Mouse (Mus musculus) liver, adult 2 months (tissue): ENCODE data around the gene Egflam. TPM values are rescaled to one million over a fixed set of nuclear protein-coding genes. Genes with fewer than 3 reads are reported as not detected.
A peak's percentile ranks its signal among the peaks of the same experiment; 100 is the strongest.

Experiments
- DNase-seq: peaks from one replicate; pipeline ENCODE4 v3.0.0-alpha.2; 2011; ENCODE audit warnings: low read depth, low spot score; ENCODE audit errors: extremely low read depth
- H3K27ac ChIP-seq: fragments of 200-500 bp; replicated peaks from 2 replicates; pipeline ENCODE4 v1.5.1; 2012; ENCODE audit warnings: low read depth, mild to moderate bottlenecking, control low read depth, inconsistent platforms, low read length; ENCODE audit not compliant: insufficient read depth
- H3K27me3 ChIP-seq: fragments of 200-500 bp; 2 replicates; pipeline ENCODE4 v1.6.1; 2012; ENCODE audit warnings: mild to moderate bottlenecking, moderate library complexity, low read length, inconsistent platforms; ENCODE audit not compliant: control insufficient read depth, insufficient read depth
- H3K36me3 ChIP-seq: fragments of 200-500 bp; 2 replicates; pipeline ENCODE4 v1.6.1; 2012; ENCODE audit warnings: low read length, inconsistent platforms; ENCODE audit not compliant: control insufficient read depth, insufficient read depth
- H3K4me1 ChIP-seq: fragments of 200-500 bp; 2 replicates; pipeline ENCODE4 v1.6.1; 2011; ENCODE audit warnings: low read length; ENCODE audit not compliant: control insufficient read depth, insufficient read depth
- H3K4me3 ChIP-seq: fragments of 200-500 bp; 2 replicates; pipeline ENCODE4 v1.5.1; 2011; ENCODE audit warnings: low read depth, mild to moderate bottlenecking, control low read depth, low read length, moderate library complexity; ENCODE audit not compliant: insufficient read depth
- H3K79me2 ChIP-seq: fragments of 200-500 bp; 2 replicates; pipeline ENCODE4 v1.6.1; 2012; ENCODE audit warnings: inconsistent platforms, mild to moderate bottlenecking, low read length, moderate library complexity; ENCODE audit not compliant: control insufficient read depth, insufficient read depth
- H3K9ac ChIP-seq: fragments of 200-500 bp; 2 replicates; pipeline ENCODE4 v1.6.1; 2012; ENCODE audit warnings: low read depth, mild to moderate bottlenecking, control low read depth, inconsistent platforms, low read length
- CTCF ChIP-seq: fragments of 200-500 bp; IDR thresholded peaks from 2 replicates; pipeline ENCODE4 v1.5.1; 2011; ENCODE audit warnings: low read depth, low read length, control low read depth
- POLR2A ChIP-seq: fragments of 200-500 bp; IDR thresholded peaks from 2 replicates; pipeline ENCODE4 v1.6.1; 2011; ENCODE audit warnings: low read length, control low read depth; ENCODE audit not compliant: insufficient read depth; ENCODE audit errors: extremely low read depth
- WGBS: fragments of 180-500 bp; shearing (Covaris S2); methylation state at CpG from one replicate; pipeline ENCODE4 v1.1.7; 2018; 5-methylcytosine and 5-hydroxymethylcytosine counted together
- polyA plus RNA-seq: library from polyadenylated mRNA; depleted of rRNA; stranded (reverse); fragments of >200 nt; gene quantifications from 2 replicates; pipeline ENCODE4 v1.2.3, GENCODE M21; 2012
- total RNA-seq: library from RNA; depleted of rRNA; stranded (reverse); fragments of >200 nt; gene quantifications from 2 replicates; pipeline ENCODE4 v1.2.3, GENCODE M21; 2014

The Egflam gene
- total and polyA plus RNA-seq, 2 experiments: 0.23 to 0.28 TPM

DNA sequence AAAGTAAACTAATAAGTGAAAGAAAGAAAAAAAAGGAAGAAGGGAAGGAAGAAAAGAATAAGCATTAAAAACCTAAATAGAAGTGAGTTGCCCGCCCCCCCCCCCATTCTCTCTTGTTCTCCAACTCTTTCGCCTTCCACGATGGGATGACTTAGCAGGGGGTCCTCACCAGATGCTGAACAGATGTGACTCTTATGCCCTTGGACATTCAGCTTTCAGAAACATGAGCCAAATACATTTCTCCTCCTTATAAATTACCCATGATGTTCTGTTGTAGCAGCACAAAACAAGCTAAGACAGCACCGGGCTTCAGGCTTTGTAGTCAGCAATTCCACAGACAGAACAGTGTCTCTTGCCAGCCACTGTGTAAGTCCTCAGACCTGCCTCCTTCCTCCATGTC is 89.5 kb downstream of the Egflam start:
- H3K4me1 ChIP-seq: no peaks in the 10 kb centered on the region
- no peaks in the 10 kb centered on the region for H3K36me3 ChIP-seq
- H3K9ac ChIP-seq: no peak overlapping the region
- no peaks in the 10 kb centered on the region for H3K27me3 ChIP-seq
- H3K79me2 ChIP-seq: no peaks in the 10 kb centered on the region
- no peak overlapping the region for H3K4me3 ChIP-seq
- 89% methylated on average over 4 of the region's 4 CpGs for whole genome bisulfite sequencing
- H3K27ac ChIP-seq: no peak overlapping the region
- no peak for TF ChIP-seq CTCF
- TF ChIP-seq POLR2A: no peak
- no peak for DNase-seq

DNA sequence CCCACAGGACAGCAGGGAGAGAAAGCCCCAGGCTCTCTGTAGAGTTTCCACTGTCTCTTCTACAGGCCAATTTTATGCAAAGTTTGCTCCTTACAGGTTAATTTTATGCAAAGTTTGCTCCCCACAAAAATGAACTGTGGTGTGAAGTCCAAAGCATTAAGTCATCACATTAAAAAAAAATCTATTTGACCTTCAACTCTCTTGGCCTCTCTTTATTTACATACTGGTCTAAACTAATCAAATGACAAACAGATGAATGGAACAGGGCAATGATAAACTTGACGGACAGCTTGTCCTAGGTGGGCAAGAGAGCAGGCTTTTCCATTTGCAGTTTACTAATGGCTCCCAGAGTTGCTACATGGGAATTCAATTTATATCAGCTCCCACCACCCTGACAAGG is 98.3 kb downstream of the Egflam start:
- Histone ChIP-seq H3K9ac (no peak overlapping the region), H3K27ac (no peak overlapping the region), H3K36me3 (no peaks in the 10 kb centered on the region), H3K79me2 (no peaks in the 10 kb centered on the region), H3K4me3 (no peak overlapping the region), H3K4me1 (peaks cover 4% of the 10 kb centered on the region; the same call in 1 of the 2 replicates), H3K27me3 (no peaks in the 10 kb centered on the region)
- TF ChIP-seq CTCF (no peak), POLR2A (no peak)
- 20% methylated on average over 1 of the region's 1 CpGs for WGBS
- DNase-seq: peak; percentile 71

DNA sequence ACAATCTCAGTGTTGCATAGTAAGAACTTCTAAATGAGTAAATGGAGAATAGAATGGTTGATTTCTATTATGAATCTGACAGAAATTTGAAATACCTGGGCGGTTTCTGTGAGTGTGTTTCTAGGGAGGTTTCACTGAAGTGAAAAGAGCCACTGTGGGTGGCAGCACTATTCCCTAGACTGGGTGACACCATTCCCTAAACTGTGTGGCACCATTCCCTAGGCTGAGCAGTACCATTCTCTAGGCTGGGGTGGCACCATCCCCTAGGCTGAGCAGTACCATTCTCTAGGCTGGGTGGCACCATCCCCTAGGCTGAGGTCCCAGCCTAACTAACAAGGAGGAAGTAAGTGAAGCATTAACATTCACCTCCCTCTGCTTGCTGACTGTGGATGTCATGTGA is 103.0 kb downstream of the Egflam start:
- Histone ChIP-seq H3K4me1 (peaks cover 3% of the 10 kb centered on the region; the same call in 1 of the 2 replicates), H3K9ac (no peak overlapping the region), H3K79me2 (no peaks in the 10 kb centered on the region), H3K27me3 (no peaks in the 10 kb centered on the region), H3K4me3 (no peak overlapping the region), H3K27ac (no peak overlapping the region), H3K36me3 (no peaks in the 10 kb centered on the region)
- no peak for DNase-seq
- TF ChIP-seq CTCF: no peak
- TF ChIP-seq POLR2A: no peak
- WGBS: 92% methylated on average over 1 of the region's 1 CpGs

DNA sequence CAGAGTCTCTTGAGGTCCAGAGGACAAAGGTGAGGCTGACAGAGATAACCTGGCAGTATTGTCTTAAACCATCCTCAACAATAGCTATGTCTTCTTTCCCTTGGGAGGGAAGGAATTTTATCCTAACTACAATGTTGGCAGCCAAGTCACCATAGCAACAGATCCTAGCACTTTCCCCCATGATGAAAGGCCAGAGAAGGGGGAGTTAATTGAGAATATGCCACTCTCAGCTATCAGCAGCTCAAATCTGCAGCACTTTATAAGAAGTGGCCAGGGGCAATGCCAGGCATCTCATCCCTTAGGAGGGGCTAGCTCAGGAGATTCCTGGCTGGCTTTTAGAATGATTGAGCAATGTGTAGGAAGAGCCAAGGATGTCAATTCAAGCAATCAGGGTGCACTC is 105.3 kb downstream of the Egflam start:
- TF ChIP-seq CTCF (no peak), POLR2A (no peak)
- Histone ChIP-seq H3K27ac (no peak overlapping the region), H3K4me1 (no peaks in the 10 kb centered on the region), H3K36me3 (no peaks in the 10 kb centered on the region), H3K9ac (no peak overlapping the region), H3K27me3 (no peaks in the 10 kb centered on the region), H3K79me2 (no peaks in the 10 kb centered on the region), H3K4me3 (no peak overlapping the region)
- no peak for DNase-seq

DNA sequence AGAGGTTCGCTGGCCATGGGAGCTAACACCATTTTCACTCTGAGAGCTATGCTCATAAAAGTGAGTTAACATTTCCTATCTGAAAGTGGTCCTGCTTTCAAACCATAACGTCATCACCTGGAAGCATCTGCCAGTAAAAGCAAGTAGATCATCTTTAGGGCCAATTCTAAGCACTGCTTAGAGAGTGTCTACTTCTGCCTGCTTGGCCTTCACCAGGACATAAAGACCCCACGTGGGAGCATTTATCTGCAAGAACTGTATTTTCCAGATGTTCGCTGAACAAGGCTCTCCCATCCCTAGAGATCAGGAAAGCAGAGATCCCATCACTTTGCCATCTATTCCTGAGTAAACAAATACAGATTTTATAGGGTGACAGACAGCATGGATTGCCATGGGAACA is 108.2 kb downstream of the Egflam start:
- H3K4me3 ChIP-seq: no peak overlapping the region
- no peak for DNase-seq
- H3K79me2 ChIP-seq: no peaks in the 10 kb centered on the region
- no peak overlapping the region for H3K9ac ChIP-seq
- H3K36me3 ChIP-seq: no peaks in the 10 kb centered on the region
- no peaks in the 10 kb centered on the region for H3K27me3 ChIP-seq
- TF ChIP-seq POLR2A (no peak), CTCF (no peak)
- 79% methylated on average over 4 of the region's 4 CpGs for WGBS
- no peak overlapping the region for H3K27ac ChIP-seq
- H3K4me1 ChIP-seq: no peaks in the 10 kb centered on the region

DNA sequence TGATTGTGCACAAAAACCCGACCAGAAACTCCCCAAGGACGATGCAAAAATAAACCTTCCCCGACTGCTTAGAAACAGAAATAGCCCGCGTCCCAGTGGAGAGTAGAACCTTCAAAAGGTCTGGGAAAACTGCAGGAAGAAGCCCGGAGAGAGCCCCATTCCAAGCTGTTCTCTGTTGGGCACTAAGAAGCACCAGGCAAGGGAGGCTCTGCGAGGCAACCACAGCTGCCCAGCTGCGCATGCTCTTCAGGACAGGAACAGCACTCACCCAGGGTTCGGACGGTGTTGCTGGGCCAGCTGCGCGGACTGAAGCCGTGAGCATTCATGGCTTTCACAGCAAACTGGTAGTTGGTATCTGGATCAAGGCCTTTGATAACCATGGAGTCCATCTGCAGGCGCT is 108.7 kb downstream of the Egflam start:
- WGBS: 62% methylated on average over 14 of the region's 14 CpGs
- no peaks in the 10 kb centered on the region for H3K79me2 ChIP-seq
- TF ChIP-seq CTCF (no peak), POLR2A (no peak)
- H3K4me1 ChIP-seq: no peaks in the 10 kb centered on the region
- no peak overlapping the region for H3K9ac ChIP-seq
- no peak for DNase-seq
- H3K36me3 ChIP-seq: no peaks in the 10 kb centered on the region
- no peak overlapping the region for H3K4me3 ChIP-seq
- no peaks in the 10 kb centered on the region for H3K27me3 ChIP-seq
- H3K27ac ChIP-seq: no peak overlapping the region
